Mouse (Mus musculus) kidney, embryonic 15.5 days (tissue): ENCODE data around the gene St6galnac6. TPM values are rescaled to one million over a fixed set of nuclear protein-coding genes. Genes with fewer than 3 reads are reported as not detected.

Experiments
- ATAC-seq: fragments of 200-750 bp; cut with Nextera tagmentation; replicated peaks from 2 replicates; pipeline ENCODE4 v1.8.0; 2017; ENCODE audit warnings: moderate TSS enrichment; ENCODE audit not compliant: low FRiP score
- H3K27ac ChIP-seq: fragments of 300-500 bp; sonication (generic); 2 replicates; pipeline ENCODE4 v1.5.1; 2015; ENCODE audit warnings: mild to moderate bottlenecking, inconsistent platforms
- H3K27me3 ChIP-seq: fragments of 300-500 bp; sonication (generic); 2 replicates; pipeline ENCODE4 v1.6.1; 2015; ENCODE audit warnings: inconsistent platforms
- H3K36me3 ChIP-seq: fragments of 300-500 bp; sonication (generic); 2 replicates; pipeline ENCODE4 v1.6.1; 2015; ENCODE audit warnings: inconsistent platforms
- H3K4me1 ChIP-seq: fragments of 300-500 bp; sonication (generic); 2 replicates; pipeline ENCODE4 v1.6.1; 2015; ENCODE audit warnings: inconsistent platforms
- H3K4me2 ChIP-seq: fragments of 300-500 bp; sonication (generic); 2 replicates; pipeline ENCODE4 v1.6.1; 2015; ENCODE audit warnings: moderate library complexity, mild to moderate bottlenecking, inconsistent platforms
- H3K4me3 ChIP-seq: fragments of 300-500 bp; sonication (generic); replicated peaks from 2 replicates; pipeline ENCODE4 v1.5.1; 2015; ENCODE audit warnings: mild to moderate bottlenecking, inconsistent platforms
- H3K9ac ChIP-seq: fragments of 300-500 bp; sonication (generic); 2 replicates; pipeline ENCODE4 v1.6.1; 2015; ENCODE audit warnings: mild to moderate bottlenecking, inconsistent platforms
- H3K9me3 ChIP-seq: fragments of 300-500 bp; sonication (generic); replicated peaks from 2 replicates; pipeline ENCODE4 v1.6.1; 2016; ENCODE audit warnings: inconsistent platforms
- WGBS: fragments of 180-500 bp; shearing (Covaris S2); methylation state at CpG from one replicate; pipeline ENCODE4 v1.1.7; 2015; ENCODE audit warnings: mixed read lengths; 5-methylcytosine and 5-hydroxymethylcytosine counted together
- polyA plus RNA-seq: library from polyadenylated mRNA; unstranded; fragments of >200 nt; fragmentation: Nextera tagmentation; extraction: Ambion mirVana; gene quantifications from 2 replicates; pipeline ENCODE4 v1.2.1, GENCODE M21; 2015

The St6galnac6 gene
- polyA plus RNA-seq, 1 experiment from 2014 or later: 17.6 TPM

- ATAC-seq: no peak
Measured at GRCm38 (mm10) chr2:32624111-32624748, 24.7 kb downstream of the St6galnac6 start.

GRCm38 (mm10) chr2:32625212-32625872, 25.8 kb downstream of the St6galnac6 start:
- Histone ChIP-seq H3K4me3 (peak overlapping the region; percentile 30), H3K4me2 (peak overlapping the region; percentile 57), H3K9me3 (no peaks in the 10 kb centered on the region), H3K36me3 (no peaks in the 10 kb centered on the region), H3K9ac (peak overlapping the region; percentile 29; the same call in 1 of the 2 replicates), H3K27ac (peak overlapping the region; percentile 88), H3K4me1 (peaks cover 80% of the 10 kb centered on the region), H3K27me3 (no peaks in the 10 kb centered on the region)
- peak; percentile 30 for ATAC-seq
- 4% methylated on average over 13 of the region's 13 CpGs for WGBS

More at GRCm38 (mm10) chr2:32624111-32624748, 24.7 kb downstream of the St6galnac6 start:
- H3K4me2 ChIP-seq: no peak overlapping the region
- H3K27ac ChIP-seq: peak overlapping the region; percentile 88
- H3K4me1 ChIP-seq: peaks cover 83% of the 10 kb centered on the region
- H3K27me3 ChIP-seq: no peaks in the 10 kb centered on the region
- H3K4me3 ChIP-seq: no peak overlapping the region
- H3K9me3 ChIP-seq: no peaks in the 10 kb centered on the region
- WGBS: 75% methylated on average over 5 of the region's 5 CpGs
- H3K9ac ChIP-seq: no peak overlapping the region
- H3K36me3 ChIP-seq: no peaks in the 10 kb centered on the region

GRCm38 (mm10) chr2:32625873-32626694, 26.6 kb downstream of the St6galnac6 start:
- 33% methylated on average over 5 of the region's 5 CpGs for WGBS
- H3K9ac ChIP-seq: peak overlapping the region; percentile 29; the same call in 1 of the 2 replicates

GRCm38 (mm10) chr2:32627266-32628043, 27.9 kb downstream of the St6galnac6 start:
- H3K4me1 ChIP-seq: peaks cover 68% of the 10 kb centered on the region
- H3K36me3 ChIP-seq: no peaks in the 10 kb centered on the region
- ATAC-seq: no peak
- WGBS: 63% methylated on average over 20 of the region's 20 CpGs
- H3K4me2 ChIP-seq: no peak overlapping the region
- no peak overlapping the region for H3K9ac ChIP-seq
- H3K9me3 ChIP-seq: no peaks in the 10 kb centered on the region
- H3K27me3 ChIP-seq: no peaks in the 10 kb centered on the region
- no peak overlapping the region for H3K4me3 ChIP-seq
- peak overlapping the region; percentile 41; the same call in 1 of the 2 replicates for H3K27ac ChIP-seq

More at GRCm38 (mm10) chr2:32625873-32626694, 26.6 kb downstream of the St6galnac6 start:
- Histone ChIP-seq H3K4me1 (peaks cover 73% of the 10 kb centered on the region), H3K27me3 (no peaks in the 10 kb centered on the region), H3K36me3 (no peaks in the 10 kb centered on the region), H3K4me2 (peak overlapping the region; percentile 57), H3K27ac (peak overlapping the region; percentile 88), H3K4me3 (peak overlapping the region; percentile 30; the same call in 1 of the 2 replicates), H3K9me3 (no peaks in the 10 kb centered on the region)
- ATAC-seq: peak; percentile 35

GRCm38 (mm10) chr2:32628044-32628550, 28.6 kb downstream of the St6galnac6 start:
- Histone ChIP-seq H3K4me2 (no peak overlapping the region), H3K36me3 (no peaks in the 10 kb centered on the region), H3K4me3 (no peak overlapping the region), H3K27ac (peak overlapping the region; percentile 41; the same call in 1 of the 2 replicates), H3K4me1 (peaks cover 69% of the 10 kb centered on the region), H3K27me3 (no peaks in the 10 kb centered on the region), H3K9ac (no peak overlapping the region), H3K9me3 (no peaks in the 10 kb centered on the region)
- 77% methylated on average over 4 of the region's 4 CpGs for WGBS
- ATAC-seq: no peak

- no peak for ATAC-seq
- 0 out of 2 replicates have a peak overlapping the region, but pooled peaks have one; percentile 41 for H3K27ac ChIP-seq
- H3K4me3 ChIP-seq: no peak overlapping the region
- H3K4me1 ChIP-seq: peaks cover 75% of the 10 kb centered on the region
- H3K4me2 ChIP-seq: 0 out of 2 replicates have a peak overlapping the region, but pooled peaks have one; percentile 3
- H3K27me3 ChIP-seq: no peaks in the 10 kb centered on the region
- no peaks in the 10 kb centered on the region for H3K36me3 ChIP-seq
- WGBS: 38% methylated on average over 5 of the region's 5 CpGs
- no peak overlapping the region for H3K9ac ChIP-seq
- H3K9me3 ChIP-seq: no peaks in the 10 kb centered on the region
Measured at GRCm38 (mm10) chr2:32628729-32629128, 29.2 kb downstream of the St6galnac6 start.

GRCm38 (mm10) chr2:32629276-32629976, 29.9 kb downstream of the St6galnac6 start:
- Histone ChIP-seq H3K4me2 (0 out of 2 replicates have a peak overlapping the region, but pooled peaks have one; percentile 9), H3K4me3 (no peak overlapping the region), H3K27me3 (no peaks in the 10 kb centered on the region), H3K27ac (peak overlapping the region; percentile 41; the same call in 1 of the 2 replicates), H3K9me3 (no peaks in the 10 kb centered on the region), H3K4me1 (peaks cover 76% of the 10 kb centered on the region), H3K9ac (no peak overlapping the region), H3K36me3 (no peaks in the 10 kb centered on the region)
- ATAC-seq: peak; percentile 49; the same call in 1 of the 2 replicates
- 44% methylated on average over 9 of the region's 9 CpGs for WGBS

- Histone ChIP-seq H3K27me3 (no peaks in the 10 kb centered on the region), H3K4me1 (peaks cover 76% of the 10 kb centered on the region), H3K9me3 (no peaks in the 10 kb centered on the region), H3K9ac (no peak overlapping the region), H3K4me2 (0 out of 2 replicates have a peak overlapping the region, but pooled peaks have one; percentile 9), H3K4me3 (no peak overlapping the region), H3K36me3 (no peaks in the 10 kb centered on the region), H3K27ac (0 out of 2 replicates have a peak overlapping the region, but pooled peaks have one; percentile 41)
- no peak for ATAC-seq
- WGBS: 87% methylated on average over 8 of the region's 9 CpGs
Measured at GRCm38 (mm10) chr2:32630036-32630435, 30.5 kb downstream of the St6galnac6 start.

DNA sequence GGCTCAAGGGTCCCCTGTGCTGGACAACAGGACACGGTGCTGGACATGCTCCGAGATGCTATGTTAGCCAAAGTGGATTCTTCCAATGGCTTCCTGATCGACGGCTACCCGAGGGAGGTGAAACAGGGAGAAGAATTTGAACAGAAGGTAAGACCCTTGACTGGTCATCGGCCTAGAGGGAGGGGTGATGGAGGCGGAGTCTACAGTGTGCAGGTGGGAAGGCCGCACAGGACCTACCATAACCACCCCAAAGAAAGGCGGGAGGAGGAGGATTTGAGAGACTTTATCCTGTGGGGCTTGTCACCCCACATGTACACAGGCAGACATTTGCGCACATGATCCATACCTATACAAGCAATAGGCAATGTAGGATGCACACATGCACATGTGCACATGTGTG, 31.5 kb downstream of the St6galnac6 start:
- 80% methylated on average over 10 of the region's 10 CpGs for WGBS

DNA sequence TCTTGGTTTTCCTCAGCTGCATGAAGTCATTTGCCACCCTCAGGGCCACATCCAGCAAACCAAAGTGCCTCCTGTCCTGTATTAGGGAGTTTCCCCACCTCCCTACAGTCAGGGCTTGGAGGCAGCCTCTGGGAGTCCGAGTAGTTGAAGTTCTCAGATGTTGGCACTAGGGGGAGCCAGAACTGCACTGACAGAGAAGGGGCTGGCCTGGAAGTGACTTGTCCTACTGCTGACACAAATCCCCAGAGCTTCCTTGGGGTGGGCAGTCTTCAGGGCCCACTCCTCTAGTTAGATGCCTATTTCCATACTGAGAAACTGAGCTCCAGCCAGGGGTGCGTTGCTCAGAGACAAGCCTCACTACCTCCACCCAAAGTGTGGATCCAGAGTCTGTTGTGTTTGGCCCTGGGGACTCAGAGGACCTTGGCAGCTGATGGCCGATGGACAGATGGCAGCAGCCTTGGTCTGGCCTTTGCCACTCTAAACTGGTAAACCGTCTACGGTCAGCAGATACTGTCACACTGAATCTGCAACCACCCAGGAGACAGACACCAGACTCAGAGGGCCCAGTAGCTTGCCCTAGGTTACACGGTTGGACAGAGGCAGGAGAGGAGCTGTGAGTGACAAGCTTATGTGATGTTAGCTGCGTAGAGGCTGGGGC, 32.4 kb downstream of the St6galnac6 start:
- Histone ChIP-seq H3K4me3 (no peak overlapping the region), H3K4me1 (peaks cover 66% of the 10 kb centered on the region), H3K27me3 (no peaks in the 10 kb centered on the region), H3K27ac (0 out of 2 replicates have a peak overlapping the region, but pooled peaks have one; percentile 18), H3K4me2 (no peak overlapping the region), H3K36me3 (no peaks in the 10 kb centered on the region), H3K9ac (no peak overlapping the region), H3K9me3 (no peaks in the 10 kb centered on the region)
- WGBS: 53% methylated on average over 7 of the region's 7 CpGs
- no peak for ATAC-seq

More for the DNA sequence above, 31.5 kb downstream of the St6galnac6 start:
- no peak for ATAC-seq
- H3K4me1 ChIP-seq: peaks cover 69% of the 10 kb centered on the region
- no peaks in the 10 kb centered on the region for H3K9me3 ChIP-seq
- H3K36me3 ChIP-seq: no peaks in the 10 kb centered on the region
- H3K27me3 ChIP-seq: no peaks in the 10 kb centered on the region
- H3K4me3 ChIP-seq: no peak overlapping the region
- no peak overlapping the region for H3K27ac ChIP-seq
- no peak overlapping the region for H3K4me2 ChIP-seq
- no peak overlapping the region for H3K9ac ChIP-seq
